Mouse (Mus musculus): ENCODE data around the gene Akt1. TPM values are rescaled to one million over a fixed set of nuclear protein-coding genes. Genes with fewer than 3 reads are reported as not detected.

Akt1 gene
- polyA plus RNA-seq, 1 experiment from 2014 or later, result 57.1 TPM

DNA sequence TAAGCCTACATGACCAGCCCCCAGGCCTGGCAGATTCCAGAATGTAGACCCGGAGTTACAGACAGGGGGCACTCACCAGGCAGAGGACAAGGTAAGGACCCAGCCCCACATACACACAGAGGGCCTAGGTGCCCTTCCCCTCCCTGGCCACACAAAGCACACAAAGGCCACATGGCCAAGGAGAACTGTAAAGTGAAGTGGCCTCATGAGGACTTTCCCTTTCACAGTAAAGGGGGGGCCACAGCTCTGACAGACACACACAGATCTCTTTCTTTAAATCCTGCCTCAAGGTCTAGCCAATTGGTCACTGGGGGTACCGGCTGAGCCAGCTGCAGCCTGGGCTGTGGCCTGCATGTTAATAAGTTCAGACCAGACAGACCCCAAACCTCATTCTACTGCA lies 10.6 kb downstream of the Akt1 start:
- peaks cover 99% of the 10 kb centered on the region for H3K36me3 ChIP-seq
- DNase-seq (ENCODE audit: low spot score), result no peak
- no peak overlapping the region for H3K4me3 ChIP-seq
- 61% methylated on average over 2 of the region's 2 CpGs for WGBS
- H3K4me1 ChIP-seq, result peaks cover 91% of the 10 kb centered on the region
- H3K27ac ChIP-seq, result peak overlapping the region; percentile 4; the same call in 1 of the 2 replicates
- H3K27me3 ChIP-seq (ENCODE audit: insufficient read depth, poor library complexity, severe bottlenecking), result no peaks in the 10 kb centered on the region
- no peaks in the 10 kb centered on the region for H3K9me3 ChIP-seq

DNA sequence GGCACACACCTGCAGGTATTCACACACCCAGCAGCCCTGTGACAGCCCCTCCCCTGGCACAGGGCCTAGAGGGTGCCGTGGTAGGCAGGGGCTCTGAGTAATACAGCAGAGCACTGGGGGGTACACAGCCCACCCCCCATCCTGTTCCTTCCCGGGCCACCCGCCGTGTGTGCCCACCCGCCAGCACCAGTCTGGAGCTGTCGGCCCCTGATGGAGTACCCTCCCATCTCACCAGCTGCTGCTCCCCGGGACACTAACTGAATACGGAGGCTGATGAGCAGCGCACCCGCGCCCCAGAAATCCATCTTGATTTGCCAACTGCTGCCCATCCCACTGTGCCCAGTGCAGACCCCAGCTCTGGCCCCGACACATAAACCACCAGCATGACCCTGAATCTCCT lies 11.0 kb downstream of the Akt1 start:
- H3K4me3 ChIP-seq, result no peak overlapping the region
- H3K27ac ChIP-seq, result peak overlapping the region; percentile 4; the same call in 1 of the 2 replicates
- 93% methylated on average over 12 of the region's 12 CpGs for WGBS
- peaks cover 87% of the 10 kb centered on the region for H3K4me1 ChIP-seq
- no peaks in the 10 kb centered on the region for H3K27me3 ChIP-seq (ENCODE audit: insufficient read depth, poor library complexity, severe bottlenecking)
- H3K36me3 ChIP-seq, result peaks cover 99% of the 10 kb centered on the region
- H3K9me3 ChIP-seq, result no peaks in the 10 kb centered on the region
- DNase-seq (ENCODE audit: low spot score), result no peak

DNA sequence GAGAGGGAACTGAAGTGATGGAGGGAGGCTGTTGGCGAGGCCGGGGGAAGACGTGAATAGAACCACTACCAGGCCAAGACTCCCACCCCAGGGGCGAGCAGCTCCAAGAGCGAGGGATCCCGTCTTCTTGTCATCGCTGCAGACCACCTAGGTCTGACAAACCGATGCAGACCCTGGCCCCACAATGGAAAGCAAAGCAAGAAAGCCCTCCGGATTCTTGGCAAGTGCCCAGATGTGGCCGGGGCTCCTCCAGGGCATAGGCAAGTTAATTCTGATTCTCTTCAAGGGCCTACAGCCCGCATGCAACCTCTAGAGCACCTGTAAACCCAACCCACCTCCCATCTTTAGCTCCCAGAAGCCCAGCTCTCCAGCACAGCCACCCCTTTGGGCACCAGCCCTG lies 11.4 kb downstream of the Akt1 start:
- no peaks in the 10 kb centered on the region for H3K27me3 ChIP-seq (ENCODE audit: insufficient read depth, poor library complexity, severe bottlenecking)
- no peak for DNase-seq (ENCODE audit: low spot score)
- WGBS, result 89% methylated on average over 11 of the region's 11 CpGs
- no peaks in the 10 kb centered on the region for H3K9me3 ChIP-seq
- peak overlapping the region; percentile 4; the same call in 1 of the 2 replicates for H3K27ac ChIP-seq
- peaks cover 83% of the 10 kb centered on the region for H3K4me1 ChIP-seq
- no peak overlapping the region for H3K4me3 ChIP-seq
- H3K36me3 ChIP-seq, result peaks cover 99% of the 10 kb centered on the region

DNA sequence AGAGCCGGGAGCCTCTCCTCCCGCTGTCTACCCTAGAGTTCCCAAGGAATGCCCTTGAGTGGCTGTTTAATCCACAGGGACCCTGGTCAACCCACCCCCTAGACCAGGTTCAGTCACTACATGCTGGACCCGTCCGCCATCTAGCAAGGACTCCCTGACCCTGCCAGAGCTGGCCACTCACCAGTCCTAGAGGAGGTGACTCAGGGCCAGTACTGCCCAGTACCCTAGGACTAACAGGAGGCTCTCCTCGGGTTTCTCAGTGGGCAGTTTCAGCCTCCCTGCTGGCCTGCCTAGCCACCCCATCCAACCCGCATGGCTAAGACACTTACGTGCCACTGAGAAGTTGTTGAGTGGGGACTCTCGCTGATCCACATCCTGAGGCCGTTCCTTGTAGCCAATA lies 12.8 kb downstream of the Akt1 start:
- Histone ChIP-seq H3K9me3 (no peaks in the 10 kb centered on the region), H3K27me3 (ENCODE audit: insufficient read depth, poor library complexity, severe bottlenecking) (no peaks in the 10 kb centered on the region), H3K36me3 (peaks cover 99% of the 10 kb centered on the region), H3K27ac (peak overlapping the region; percentile 79), H3K4me3 (peak overlapping the region; percentile 37; the same call in 1 of the 2 replicates), H3K4me1 (peaks cover 69% of the 10 kb centered on the region)
- WGBS, result 76% methylated on average over 9 of the region's 9 CpGs
- no peak for DNase-seq (ENCODE audit: low spot score)

DNA sequence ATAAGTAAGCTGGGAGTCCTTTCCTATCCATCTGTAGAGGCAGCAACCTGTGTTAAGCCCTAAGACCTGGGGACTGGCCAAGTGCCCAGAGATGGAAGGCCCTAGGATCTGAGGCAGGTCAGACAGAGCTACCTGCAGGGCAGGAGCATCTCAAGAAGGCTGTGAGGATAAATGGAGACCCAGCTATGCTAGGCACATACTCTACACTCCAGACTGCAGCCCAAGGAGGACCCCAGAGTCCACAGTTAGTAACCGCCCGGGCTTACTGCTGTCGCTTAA lies 13.4 kb downstream of the Akt1 start:
- DNase-seq (ENCODE audit: low spot score), result no peak
- Histone ChIP-seq H3K9me3 (no peaks in the 10 kb centered on the region), H3K4me1 (peaks cover 63% of the 10 kb centered on the region), H3K27me3 (ENCODE audit: insufficient read depth, poor library complexity, severe bottlenecking) (no peaks in the 10 kb centered on the region), H3K36me3 (peaks cover 99% of the 10 kb centered on the region), H3K4me3 (peak overlapping the region; percentile 37), H3K27ac (peak overlapping the region; percentile 79)
- 59% methylated on average over 3 of the region's 3 CpGs for WGBS

DNA sequence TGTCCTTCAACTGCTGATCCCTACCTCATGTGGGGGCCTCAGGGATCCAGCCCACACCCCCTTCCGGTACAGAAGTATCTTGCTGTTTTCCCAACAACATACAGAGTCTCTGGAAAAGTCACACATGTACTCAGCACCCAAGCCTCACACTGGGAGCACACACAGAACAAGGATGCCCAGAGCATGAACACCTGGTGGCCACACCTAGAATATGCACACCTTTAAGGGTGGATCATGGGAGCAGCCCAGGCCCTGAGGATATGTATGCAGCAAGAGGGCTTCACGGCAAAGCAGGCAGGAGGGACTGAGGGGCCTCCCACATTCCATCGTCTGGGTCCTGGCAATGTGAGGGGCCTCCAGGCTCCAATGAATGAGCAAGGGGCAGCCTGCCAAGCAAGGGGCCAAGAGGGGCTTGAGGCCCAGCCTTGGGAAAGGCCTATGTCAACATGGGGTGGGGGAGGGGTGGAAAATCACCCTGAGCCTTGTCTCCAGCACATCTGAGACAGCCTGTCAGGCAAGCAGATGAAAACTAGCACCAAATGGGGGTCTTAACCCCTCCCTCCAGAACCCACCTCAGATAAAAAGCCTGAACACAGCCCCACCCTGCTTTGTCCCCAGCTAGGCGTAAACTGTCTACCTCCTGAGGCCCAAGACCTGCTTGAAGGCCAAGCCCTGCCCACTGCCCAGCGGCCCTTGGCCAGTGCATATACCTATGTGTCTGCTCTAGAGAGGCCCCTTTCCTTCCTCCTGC lies 13.9 kb downstream of the Akt1 start:
- Histone ChIP-seq H3K27ac (peak overlapping the region; percentile 79), H3K27me3 (ENCODE audit: insufficient read depth, poor library complexity, severe bottlenecking) (no peaks in the 10 kb centered on the region), H3K4me1 (peaks cover 62% of the 10 kb centered on the region), H3K36me3 (peaks cover 99% of the 10 kb centered on the region), H3K4me3 (peak overlapping the region; percentile 37), H3K9me3 (no peaks in the 10 kb centered on the region)
- WGBS, result 31% methylated on average over 5 of the region's 5 CpGs
- peak; percentile 91 for DNase-seq (ENCODE audit: low spot score)

DNA sequence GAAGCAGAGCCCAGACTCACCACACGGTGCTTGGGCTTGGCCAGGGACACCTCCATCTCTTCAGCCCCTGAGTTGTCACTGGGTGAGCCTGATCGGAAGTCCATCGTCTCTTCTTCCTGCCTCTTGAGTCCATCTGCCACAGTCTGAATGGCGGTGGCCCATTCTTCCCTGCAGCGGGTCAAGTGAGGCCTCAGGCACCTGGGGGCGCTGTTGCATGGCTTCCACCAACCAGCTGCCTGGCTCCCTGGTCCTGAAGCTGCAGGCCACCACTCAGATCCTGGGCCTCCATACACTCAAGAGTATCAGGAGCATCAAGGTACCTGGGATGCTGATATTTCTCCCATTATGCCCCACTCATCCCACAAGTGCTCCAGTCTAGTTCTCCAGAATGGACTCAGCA lies 15.6 kb downstream of the Akt1 start:
- no peak overlapping the region for H3K4me3 ChIP-seq
- peaks cover 61% of the 10 kb centered on the region for H3K4me1 ChIP-seq
- 80% methylated on average over 6 of the region's 6 CpGs for WGBS
- H3K36me3 ChIP-seq, result peaks cover 100% of the 10 kb centered on the region
- DNase-seq (ENCODE audit: low spot score), result no peak
- no peaks in the 10 kb centered on the region for H3K9me3 ChIP-seq
- no peak overlapping the region for H3K27ac ChIP-seq
- no peaks in the 10 kb centered on the region for H3K27me3 ChIP-seq (ENCODE audit: insufficient read depth, poor library complexity, severe bottlenecking)

DNA sequence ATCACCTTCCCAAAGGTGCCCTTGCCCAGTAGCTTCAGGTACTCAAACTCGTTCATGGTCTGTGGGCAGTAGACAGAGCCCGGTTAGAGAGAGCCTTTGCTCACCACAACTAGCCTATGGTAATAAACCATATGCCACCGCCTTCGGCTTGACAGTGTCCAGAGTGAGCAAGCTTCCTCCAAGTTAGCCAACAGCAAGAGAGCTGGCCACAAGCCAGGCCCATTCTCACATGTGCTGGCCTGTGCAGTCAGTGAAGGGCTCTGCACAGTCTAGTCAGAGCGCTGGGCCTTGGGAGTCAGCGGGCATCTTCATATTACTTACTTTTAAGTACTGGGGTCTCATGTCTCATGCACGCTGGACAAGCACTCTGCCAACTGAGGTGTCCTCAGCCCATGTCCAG lies 16.1 kb downstream of the Akt1 start:
- no peak for DNase-seq (ENCODE audit: low spot score)
- Histone ChIP-seq H3K27ac (no peak overlapping the region), H3K4me1 (peaks cover 61% of the 10 kb centered on the region), H3K36me3 (peaks cover 100% of the 10 kb centered on the region), H3K4me3 (no peak overlapping the region), H3K9me3 (no peaks in the 10 kb centered on the region), H3K27me3 (ENCODE audit: insufficient read depth, poor library complexity, severe bottlenecking) (no peaks in the 10 kb centered on the region)
- 94% methylated on average over 7 of the region's 7 CpGs for WGBS

DNA sequence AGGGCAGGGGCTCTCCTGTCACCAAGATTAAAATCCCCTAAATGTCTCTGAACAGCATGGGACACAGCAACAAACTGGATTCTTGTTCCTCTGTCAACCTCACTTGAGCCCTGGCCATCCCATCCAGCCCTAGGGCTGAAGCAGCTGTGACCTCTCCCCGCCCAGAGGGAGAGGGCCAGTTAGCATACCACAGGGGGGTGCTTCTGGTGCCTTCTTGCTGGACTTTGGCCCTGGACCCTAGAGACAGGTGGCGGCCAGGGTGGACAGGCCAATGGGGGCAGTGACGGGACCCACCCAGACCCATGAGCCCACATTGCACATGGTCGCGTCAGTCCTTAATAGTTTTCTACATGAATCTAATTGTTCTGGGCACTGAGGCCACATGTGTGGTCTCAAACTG lies 20.6 kb downstream of the Akt1 start:
- Histone ChIP-seq H3K27me3 (ENCODE audit: insufficient read depth, poor library complexity, severe bottlenecking) (no peaks in the 10 kb centered on the region), H3K4me1 (peaks cover 31% of the 10 kb centered on the region), H3K36me3 (peaks cover 97% of the 10 kb centered on the region), H3K27ac (peak overlapping the region; percentile 53; the same call in 1 of the 2 replicates), H3K4me3 (no peak overlapping the region), H3K9me3 (no peaks in the 10 kb centered on the region)
- no peak for DNase-seq (ENCODE audit: low spot score)
- 92% methylated on average over 5 of the region's 5 CpGs for WGBS

DNA sequence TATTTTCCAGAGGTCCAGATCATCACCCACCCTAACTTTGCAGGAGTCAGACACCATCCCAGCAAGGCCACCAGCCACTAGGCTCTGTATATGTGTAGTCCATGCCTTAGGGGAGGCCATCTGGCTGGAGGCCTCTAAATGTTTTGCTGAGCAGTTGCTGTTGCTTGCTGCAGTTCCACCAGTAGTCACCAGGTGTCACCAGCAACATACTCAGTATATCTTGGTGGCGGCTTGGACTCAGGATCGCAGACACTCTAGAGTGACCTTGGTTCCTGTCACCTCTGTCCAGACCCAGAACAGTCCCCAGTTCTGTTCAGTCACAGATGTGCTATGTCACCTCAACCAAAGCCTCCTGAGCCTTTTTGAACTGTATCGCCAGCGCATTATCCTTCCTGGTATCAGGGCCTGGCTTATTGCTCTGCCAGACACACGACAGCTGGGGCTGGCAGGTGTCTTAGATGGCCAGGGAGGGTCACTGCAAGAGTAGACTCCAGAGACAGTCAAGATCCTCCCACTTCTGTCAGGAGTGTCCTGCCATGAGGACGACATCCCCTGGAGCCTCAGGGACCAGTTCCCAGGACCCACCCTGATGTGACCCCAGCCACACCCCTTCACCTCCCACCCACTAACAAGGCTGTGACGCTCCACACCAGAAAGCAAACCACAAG lies 21.4 kb downstream of the Akt1 start:
- Histone ChIP-seq H3K4me1 (peaks cover 31% of the 10 kb centered on the region), H3K9me3 (no peaks in the 10 kb centered on the region), H3K27me3 (ENCODE audit: insufficient read depth, poor library complexity, severe bottlenecking) (no peaks in the 10 kb centered on the region), H3K27ac (peak overlapping the region; percentile 68; the same call in 1 of the 2 replicates), H3K4me3 (no peak overlapping the region), H3K36me3 (peaks cover 97% of the 10 kb centered on the region)
- peak; percentile 91 for DNase-seq (ENCODE audit: low spot score)
- WGBS, result 41% methylated on average over 7 of the region's 7 CpGs

DNA sequence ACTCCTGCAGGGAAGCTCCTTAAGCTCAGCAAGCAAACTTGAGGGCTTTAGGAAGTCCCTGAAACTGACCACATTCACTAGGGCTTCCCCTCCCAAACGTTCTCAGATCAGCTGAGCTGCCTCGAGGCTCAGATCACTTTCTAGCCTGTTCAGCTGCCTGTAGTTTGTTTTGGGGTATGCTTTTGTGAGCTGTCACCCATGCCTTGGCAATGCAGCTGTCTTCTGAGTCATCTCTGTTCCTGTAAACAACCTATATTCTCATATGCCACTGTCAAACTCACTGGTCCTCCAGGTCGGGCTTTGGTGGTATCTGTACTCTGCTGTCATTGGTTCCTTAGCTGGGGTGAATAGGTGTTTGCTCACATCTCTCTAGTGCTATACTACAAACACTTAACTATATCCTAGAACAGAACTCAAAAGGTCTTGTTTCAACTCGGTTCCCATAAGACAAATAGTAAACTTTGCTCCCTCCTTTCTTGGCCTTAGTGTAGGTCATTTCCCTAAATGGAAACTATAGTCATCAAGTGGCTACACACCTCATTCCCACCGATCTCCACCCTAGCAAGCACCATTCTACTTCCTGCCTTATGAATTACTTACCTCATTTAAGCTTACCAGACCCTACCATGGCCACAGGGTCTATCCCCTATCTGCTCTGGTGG lies 22.8 kb downstream of the Akt1 start:
- 81% methylated on average over 5 of the region's 5 CpGs for WGBS
- H3K36me3 ChIP-seq, result peaks cover 95% of the 10 kb centered on the region
- H3K27ac ChIP-seq, result no peak overlapping the region
- H3K4me3 ChIP-seq, result no peak overlapping the region
- DNase-seq (ENCODE audit: low spot score), result no peak
- H3K9me3 ChIP-seq, result no peaks in the 10 kb centered on the region
- H3K4me1 ChIP-seq, result peaks cover 31% of the 10 kb centered on the region
- H3K27me3 ChIP-seq (ENCODE audit: insufficient read depth, poor library complexity, severe bottlenecking), result no peaks in the 10 kb centered on the region

DNA sequence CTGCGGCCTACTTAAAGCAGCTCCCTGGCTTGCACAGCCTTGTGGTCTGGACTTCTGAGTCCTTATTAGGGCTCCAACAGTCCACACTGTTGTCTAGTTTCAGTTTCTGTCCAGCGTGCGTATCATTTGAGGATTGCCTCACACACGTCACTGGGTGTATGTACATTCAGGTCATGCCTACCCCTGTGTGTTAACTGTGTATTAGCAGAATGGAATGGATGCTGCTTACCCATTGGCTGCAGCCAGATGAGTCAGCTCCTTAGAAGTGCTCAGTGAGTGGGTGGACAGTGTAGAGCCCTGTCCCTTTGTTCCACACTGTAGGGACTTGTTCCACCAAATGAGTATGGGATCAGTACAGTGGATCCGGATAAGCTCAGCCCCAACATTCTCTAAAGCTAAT lies 26.6 kb downstream of the Akt1 start:
- H3K36me3 ChIP-seq, result peaks cover 59% of the 10 kb centered on the region
- H3K27me3 ChIP-seq (ENCODE audit: insufficient read depth, poor library complexity, severe bottlenecking), result no peaks in the 10 kb centered on the region
- no peak overlapping the region for H3K4me3 ChIP-seq
- peaks cover 20% of the 10 kb centered on the region for H3K4me1 ChIP-seq
- H3K27ac ChIP-seq, result no peak overlapping the region
- no peak for DNase-seq (ENCODE audit: low spot score)
- 93% methylated on average over 5 of the region's 5 CpGs for WGBS
- no peaks in the 10 kb centered on the region for H3K9me3 ChIP-seq

DNA sequence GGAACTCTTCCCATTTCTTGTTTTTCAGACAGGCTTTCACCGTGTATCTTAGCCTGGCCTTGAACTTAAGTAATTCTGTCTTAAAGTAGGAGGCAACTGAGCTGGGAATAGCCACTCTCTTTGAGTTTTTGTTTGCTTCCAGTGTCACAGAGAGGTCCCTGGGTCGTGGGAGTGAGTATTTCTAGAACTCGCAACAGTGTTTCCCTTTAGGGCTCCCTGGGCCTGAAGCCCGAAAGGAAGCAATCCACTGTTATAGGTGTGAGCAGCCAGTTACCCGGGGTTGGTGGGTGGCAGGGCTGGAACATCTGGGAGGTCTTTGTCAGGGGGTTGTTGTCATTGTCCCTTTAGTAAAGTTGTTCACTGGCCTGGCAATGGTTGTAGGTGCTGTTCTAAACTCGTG lies 28.5 kb downstream of the Akt1 start:
- no peak overlapping the region for H3K27ac ChIP-seq
- peak overlapping the region; percentile 89 for H3K4me3 ChIP-seq
- H3K27me3 ChIP-seq (ENCODE audit: insufficient read depth, poor library complexity, severe bottlenecking), result no peaks in the 10 kb centered on the region
- 64% methylated on average over 6 of the region's 6 CpGs for WGBS
- DNase-seq (ENCODE audit: low spot score), result no peak
- peaks cover 18% of the 10 kb centered on the region for H3K4me1 ChIP-seq
- no peaks in the 10 kb centered on the region for H3K9me3 ChIP-seq
- peaks cover 41% of the 10 kb centered on the region for H3K36me3 ChIP-seq

All from heart, embryonic 10.5 days (tissue).